Mouse (Mus musculus) adrenal gland, adult 2 months (tissue): ENCODE measurements around the gene Hmgb1. TPM values are rescaled to one million over a fixed set of nuclear protein-coding genes. Genes with fewer than 3 reads are reported as not detected.

Experiments used
- DNase-seq: peaks from one replicate; pipeline ENCODE4 v3.0.0; 2021
- polyA plus RNA-seq: library from polyadenylated mRNA; depleted of rRNA; stranded (reverse); fragments of >200 nt; gene quantifications from 2 replicates; pipeline ENCODE4 v1.2.3, GENCODE M21; 2012
- total RNA-seq, 2 experiments: library from RNA; stranded (reverse); gene quantifications; 2 replicates each; pipeline ENCODE4 v1.2.3; 2021

The Hmgb1 gene
- total and polyA plus RNA-seq, 3 experiments = 7.5 to 135 (median 128) TPM

DNA sequence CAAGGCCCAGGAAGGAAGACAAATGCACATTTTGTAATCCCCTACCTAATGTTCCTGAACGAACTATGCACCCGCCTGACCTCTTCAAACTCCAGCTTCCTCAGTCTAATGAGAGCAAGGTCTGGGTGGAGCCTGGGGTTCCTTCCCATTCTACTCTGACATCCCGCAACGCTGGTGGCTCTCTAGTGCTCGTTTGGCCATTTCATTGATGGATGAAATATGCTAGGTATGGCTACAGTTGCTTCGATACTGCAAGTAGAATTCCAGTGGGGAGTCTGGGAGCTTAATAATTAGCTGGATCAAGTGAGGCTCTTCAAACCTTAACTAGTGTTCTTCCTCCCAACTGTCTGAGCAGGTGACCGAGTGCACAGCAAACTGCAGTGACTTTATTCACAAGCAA is 163.2 kb downstream of the Hmgb1 start:
- DNase-seq = no peak

DNA sequence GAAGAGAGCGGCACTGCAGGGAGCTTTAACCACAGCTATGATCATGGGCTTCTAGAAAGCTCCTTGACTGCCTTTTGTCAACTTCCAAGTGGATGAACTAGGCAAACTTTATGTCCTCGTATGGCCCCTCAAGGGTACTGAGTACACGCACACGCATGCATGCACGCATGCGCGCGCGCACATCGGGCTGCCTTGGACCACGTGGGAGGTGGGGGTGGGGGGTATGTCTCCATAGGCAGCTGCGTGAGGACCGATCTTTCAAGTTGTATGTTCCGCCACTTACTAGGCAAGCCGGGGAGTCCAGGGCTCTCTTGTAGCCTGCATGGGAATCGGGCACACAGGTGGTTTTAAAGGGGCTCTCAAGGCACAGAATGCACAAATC is 163.6 kb downstream of the Hmgb1 start:
- DNase-seq = no peak

DNA sequence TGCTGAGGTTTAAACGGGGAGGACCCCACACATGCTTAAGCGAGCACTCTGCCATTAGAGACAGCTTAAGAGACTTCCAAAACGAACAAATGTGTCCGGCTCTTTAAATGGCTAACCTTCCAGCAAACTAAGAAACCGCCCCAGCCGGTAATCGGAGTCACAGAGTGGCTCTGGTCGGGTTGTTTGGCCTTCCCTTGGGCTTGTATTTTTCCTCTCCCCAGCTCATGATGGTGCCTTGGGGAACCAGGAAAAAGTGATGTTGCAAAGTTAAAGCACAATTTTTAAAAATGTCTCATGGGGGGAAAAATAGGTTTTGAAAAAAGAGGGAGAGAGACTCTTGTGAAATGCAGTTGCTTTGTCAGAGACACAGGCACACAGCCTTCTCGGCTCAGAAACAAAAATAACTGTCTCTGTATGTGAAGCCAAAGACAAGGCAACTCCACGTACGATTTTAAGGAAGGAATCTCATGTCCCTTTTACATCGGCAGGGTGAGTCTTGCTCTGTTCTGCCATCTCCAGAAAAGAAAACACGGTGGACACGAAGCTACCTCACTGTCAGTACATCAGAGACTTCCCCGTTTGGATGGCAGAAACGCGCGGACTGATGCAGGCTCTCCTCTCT is 164.1 kb downstream of the Hmgb1 start:
- peak; percentile 57 for DNase-seq

DNA sequence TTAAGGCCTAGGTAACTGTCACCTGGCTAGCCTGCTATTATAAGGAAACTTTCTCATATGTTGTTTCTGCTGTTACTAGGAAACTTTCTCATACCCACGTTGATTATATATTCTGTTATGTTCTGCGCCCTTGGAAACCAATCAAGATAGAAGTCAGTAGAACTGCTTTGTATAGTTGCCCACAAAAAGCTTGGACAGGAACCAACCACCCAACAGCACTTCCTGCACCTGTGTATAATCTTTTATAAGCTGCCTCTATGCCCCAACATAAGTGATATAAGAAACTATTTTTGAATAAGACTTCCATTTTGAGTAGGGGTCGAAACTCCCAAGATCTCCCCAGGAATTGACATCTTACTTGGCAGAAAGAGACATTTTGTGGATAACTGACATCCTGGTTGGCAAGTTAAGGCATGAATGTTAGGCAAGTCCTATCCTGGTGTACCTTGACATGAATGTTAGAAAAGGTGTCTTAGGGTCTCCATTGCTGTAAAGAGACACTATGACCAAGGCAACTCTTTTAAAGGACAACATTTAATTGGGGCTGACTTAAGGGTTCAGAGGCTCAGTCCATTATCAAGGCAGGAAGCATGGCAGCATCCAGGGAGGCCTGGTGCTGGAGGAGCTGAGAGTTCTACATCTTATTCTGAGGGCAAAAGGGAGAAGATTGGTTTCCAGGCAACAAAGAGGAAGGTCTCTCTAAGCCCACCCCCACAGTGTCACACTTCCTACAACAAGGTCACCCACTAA is 166.4 kb downstream of the Hmgb1 start:
- DNase-seq = no peak

DNA sequence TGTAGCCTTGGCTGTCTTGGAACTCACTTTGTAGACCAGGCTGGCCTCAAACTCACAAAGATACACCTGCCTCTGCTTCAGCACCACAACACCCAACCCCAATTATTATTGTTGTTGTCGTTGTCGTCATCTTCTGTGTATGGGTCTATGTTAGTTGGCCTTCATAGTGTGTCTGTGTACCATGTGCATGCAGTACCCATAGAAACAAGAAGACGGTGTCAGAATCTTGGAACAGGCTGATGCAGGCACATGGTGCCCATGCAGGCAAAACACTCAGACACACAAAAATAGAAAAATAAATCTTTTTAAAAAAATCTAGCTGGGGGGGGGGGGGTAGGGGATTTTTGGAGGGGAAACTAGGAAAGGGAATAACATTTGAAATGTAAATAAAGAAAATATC is 167.1 kb downstream of the Hmgb1 start:
- no peak for DNase-seq

DNA sequence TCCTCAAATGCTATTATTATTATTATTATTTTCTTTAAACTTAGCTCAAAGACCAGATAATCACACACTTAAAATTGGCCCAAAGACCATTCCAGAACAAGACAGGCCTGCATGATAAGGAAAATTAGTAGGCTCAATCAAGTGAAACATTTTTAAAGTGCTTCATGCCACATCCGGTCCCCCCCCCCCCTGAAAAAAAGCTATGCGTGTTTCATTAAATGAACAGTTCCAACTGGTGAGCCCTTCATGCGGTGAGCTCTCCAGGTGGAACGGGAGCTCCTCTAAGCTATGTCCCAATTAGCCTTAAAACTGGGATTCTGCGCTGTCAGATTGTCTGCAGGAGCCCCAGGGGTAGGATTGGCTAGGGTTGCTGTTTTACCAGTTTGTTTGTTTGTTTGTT is 168.0 kb downstream of the Hmgb1 start:
- no peak for DNase-seq

DNA sequence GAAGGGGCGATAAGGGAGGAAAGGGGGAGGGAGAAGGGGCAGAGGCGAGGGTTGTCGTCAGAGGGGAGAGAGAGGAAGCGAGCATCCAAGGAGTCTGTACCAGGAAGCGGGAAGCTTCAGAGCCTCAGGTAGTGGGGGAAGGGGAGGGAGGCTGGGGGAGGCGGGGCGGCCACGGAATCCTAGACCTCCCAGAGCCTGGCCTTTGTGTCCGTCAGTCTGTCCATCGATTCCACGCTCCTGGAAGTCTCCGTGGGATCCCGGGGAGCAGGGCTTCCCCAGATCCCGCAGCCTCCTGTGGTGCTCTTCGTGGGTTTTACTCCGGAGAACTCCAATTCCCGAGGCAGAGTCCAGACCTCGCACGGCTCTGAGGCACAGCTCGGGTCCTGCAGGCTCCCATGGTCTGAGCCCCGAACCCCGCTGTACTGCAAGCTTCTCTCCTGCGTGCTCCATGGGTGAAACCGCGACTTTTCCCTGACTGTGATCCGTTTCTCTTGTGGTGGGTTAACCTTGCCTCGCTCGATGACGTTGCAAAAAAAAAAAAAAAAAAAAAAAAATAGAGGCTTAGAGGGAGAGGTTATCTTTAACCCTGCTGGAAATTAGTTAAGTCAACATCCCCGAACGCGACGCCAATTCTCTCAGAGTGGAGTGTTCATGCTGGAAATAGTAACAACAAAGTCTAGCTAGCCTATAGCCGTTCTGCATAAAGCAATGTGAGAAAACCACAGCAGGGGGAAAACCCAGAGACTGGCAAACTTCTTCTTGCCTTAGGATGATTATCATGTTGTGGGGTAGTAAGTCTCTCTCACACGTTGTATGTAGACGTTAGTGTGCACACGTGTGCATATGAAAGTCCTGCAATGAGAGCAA is 168.7 kb downstream of the Hmgb1 start:
- DNase-seq = peak; percentile 47

DNA sequence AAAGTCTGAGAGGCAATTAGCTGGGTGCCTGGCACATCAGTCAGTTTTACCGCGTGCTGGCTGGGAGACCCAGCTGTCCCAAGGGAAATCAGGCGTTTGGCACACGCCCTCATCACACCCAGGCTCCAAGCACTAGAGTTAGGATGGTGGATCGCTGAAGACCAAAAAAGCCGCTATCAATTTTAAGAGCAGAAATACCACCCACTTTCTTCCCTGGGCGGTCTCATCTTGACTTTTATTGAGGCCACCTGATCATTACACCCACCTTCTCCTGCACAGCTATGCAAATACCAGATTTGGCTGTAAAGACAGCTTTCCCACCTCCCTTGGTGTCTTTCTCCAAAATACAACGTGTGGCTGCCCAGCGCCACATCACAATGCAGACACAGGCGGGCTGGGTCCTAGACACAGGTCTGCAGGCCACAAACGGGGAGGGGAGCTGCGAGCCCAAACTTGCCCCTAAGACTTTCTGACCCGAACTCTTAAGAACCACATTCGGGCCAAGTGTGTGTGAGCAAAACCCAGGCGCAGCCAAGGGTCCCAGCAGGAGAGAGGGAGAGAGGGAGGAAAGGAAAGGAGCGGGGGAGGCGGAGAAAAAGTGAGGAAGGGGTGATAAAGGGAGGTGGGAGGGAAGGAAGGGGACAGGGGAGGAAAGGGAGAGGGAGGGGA is 169.6 kb downstream of the Hmgb1 start:
- DNase-seq = peak; percentile 12

DNA sequence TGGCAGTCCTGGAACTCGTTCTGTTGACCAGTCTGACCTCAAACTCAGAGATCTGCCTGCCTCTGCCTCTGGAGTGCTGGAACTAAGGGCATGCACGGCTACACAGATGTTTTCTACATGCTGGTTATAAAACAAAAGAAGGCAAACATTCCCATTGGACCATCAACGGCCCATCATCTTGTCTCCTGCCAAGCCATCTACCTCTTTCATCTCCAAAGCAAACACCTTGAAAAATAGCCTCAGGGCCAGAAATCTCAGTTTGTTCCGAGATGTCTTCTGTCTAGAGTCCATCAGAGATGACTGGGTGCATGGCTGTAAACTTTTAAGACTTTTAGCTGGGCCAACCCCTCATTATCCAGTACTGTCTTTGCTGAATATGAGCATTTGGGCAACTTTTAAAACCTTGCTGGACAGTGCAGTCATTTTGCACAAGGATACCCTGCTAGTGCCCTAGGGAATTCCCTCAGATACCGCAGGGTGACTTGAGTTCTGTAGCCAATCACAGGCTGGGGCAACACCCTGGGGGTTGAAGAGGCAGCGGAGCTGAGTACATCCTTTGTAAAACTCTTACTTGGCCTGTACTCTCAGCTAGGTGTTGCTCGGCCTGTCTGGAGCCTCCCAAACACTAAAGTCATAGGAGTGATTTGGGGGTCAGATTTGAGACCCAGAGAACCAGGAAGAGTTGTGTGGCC is 170.3 kb downstream of the Hmgb1 start:
- no peak for DNase-seq

DNA sequence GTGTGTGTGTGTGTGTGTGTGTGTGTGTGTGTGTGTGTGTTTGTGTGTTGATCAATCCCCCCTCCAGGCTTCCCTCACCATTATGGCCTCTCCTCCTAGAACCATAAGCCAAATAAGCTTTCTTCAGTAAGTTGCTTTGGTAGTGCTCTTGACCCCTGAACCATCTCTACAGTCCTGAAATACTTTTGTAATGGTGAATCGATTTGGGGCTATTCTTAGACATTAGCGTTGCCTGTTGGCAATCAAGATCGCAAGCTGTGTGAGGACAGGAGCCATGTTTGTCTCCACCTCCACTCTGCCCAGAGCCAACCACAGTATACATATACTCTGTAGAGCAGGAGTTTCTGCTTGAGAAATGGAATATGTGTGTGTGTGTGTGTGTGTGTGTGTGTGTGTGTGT is 175.2 kb downstream of the Hmgb1 start:
- DNase-seq = no peak

DNA sequence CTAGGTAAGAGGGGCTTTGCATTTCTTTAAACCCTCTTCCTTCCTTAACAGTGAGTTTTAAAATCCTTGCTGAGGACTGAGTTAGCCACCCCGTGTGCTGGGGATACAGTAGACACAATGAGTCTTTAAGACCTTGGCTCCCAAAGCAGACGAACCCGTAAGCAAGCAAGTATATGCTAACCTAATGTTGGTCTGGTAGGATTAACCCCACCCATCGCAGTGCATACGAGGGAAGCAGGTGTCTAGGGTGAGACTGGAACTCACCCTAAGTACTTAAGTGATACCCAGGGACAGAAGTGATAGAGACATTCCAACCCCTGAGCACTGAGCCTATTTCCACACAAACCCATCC is 177.0 kb downstream of the Hmgb1 start:
- DNase-seq = no peak

DNA sequence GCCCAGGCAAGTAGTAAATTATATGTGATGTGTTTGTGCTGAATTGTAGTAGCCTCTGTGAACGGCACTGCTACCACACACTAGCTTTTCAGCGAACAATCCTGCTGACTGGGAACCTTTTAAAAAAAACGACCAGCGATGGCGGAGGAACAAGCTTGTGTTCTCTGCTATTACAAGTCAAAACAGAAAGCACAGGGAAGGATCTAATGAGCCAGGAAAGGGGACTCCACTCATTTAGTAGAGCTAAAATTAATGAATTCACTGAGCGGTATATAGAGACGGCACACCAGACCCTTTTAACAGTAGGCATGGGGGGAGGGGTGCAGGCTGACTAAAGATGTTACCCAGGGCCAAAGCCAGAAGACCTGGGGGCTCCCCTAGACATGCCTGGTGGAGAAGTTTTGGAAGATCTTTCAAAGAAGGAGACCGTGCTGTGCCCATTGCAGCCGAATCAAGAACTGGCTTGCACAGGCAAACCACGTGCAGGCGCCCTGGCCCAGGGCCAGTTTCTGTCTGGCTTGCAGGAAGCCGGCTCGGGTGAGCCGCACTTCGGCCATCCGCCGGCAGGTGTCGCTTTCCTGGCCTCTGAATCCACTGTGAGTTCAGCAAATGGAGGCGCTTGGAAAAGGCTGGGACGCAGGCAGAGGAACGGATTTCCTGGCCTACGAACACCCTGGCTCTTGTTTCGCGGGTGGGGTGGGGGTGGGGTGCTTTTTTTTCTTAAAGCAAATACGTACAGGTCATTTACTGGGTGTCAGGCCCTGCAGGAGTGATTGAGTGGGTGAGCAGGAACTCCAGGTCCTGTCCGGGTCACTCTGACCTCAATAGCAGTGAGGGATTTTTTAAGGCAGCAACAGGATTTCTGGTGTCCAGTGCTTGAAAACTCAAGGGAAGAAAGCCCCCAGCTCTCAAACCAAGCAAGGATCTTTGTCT is 177.7 kb downstream of the Hmgb1 start:
- DNase-seq = peak; percentile 99

DNA sequence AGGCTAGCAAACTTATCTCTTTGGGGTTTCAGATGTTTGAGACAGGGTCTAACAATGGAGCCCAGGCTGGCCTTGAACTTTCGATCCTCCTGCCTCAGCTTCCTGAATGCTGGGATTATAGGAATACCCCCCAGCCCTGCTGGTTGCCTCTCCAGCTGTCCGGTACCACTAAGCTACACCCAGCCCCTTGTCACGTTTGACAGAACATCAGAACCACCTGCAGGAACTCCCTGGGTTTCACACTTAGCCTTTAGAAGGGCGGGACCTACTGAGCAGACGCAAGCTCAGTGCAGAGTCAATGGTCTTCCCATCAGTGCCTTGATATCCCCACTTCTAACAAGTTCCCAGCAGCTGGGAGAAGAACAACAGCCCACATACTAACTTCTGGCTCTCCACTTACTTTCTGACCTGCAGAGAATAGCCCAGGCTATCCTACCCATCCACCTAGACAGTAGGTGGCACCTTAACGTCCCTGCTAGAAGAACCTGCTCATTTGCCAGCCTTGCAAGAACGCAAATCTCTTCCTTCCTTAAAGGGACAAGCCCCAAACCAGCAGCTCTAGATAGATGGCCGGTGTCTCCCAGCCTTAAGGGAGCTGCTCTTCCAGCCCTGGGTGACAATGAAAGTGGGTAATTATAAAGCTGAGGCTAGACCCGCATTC is 178.5 kb downstream of the Hmgb1 start:
- DNase-seq = no peak

DNA sequence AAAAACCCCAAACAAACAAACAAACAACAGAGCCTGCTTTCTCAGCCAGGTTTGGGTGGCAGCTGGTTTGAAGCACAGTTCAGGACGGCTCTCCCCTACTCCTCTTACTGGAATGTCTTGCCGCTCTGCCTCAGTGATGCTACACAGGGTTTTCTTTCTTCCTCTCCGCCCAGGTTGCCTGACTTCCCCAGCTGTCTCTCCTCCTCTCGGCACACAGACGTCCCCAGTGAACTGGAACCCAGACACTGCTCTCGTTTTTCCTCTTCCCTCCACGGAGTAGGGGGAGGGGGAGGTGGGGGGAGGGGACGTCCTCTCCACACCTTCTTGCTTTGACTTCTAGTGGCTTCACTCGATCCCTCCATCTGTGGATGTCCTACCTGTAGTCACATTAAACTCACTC is 179.2 kb downstream of the Hmgb1 start:
- no peak for DNase-seq

DNA sequence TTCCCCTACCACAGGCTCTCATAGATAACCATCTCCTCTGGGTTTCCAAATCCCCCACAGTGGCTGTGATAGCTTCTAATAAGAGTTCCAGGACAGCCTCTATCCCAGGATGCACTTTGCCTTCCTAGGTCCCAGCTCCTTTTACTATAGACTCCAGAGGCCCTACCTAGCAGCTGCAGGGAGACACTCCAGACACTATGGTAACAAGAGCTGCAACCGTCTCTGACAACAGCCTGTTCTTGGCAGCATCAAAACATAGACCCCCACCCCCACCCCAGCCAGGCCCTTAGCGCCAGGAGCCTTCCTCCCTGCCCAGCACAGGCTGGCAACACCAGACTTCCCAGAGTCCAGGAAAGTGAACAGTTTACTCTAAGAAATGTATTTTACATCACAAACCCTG is 181.2 kb downstream of the Hmgb1 start:
- no peak for DNase-seq

DNA sequence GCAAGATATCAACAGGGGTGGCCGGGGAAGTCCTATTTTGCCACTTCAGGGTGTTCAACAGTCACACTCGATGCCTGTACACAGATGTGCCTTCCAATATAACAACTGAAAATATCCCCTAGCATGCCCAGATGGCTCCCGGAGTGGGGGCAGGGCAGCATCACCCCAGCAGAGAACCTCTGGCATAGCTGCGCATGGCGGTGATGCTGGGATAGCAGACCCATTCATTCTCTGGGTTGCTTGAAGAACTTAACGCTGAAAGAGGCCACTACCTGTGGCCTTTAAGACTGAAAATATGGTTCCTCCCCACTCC is 181.5 kb downstream of the Hmgb1 start:
- DNase-seq = no peak

DNA sequence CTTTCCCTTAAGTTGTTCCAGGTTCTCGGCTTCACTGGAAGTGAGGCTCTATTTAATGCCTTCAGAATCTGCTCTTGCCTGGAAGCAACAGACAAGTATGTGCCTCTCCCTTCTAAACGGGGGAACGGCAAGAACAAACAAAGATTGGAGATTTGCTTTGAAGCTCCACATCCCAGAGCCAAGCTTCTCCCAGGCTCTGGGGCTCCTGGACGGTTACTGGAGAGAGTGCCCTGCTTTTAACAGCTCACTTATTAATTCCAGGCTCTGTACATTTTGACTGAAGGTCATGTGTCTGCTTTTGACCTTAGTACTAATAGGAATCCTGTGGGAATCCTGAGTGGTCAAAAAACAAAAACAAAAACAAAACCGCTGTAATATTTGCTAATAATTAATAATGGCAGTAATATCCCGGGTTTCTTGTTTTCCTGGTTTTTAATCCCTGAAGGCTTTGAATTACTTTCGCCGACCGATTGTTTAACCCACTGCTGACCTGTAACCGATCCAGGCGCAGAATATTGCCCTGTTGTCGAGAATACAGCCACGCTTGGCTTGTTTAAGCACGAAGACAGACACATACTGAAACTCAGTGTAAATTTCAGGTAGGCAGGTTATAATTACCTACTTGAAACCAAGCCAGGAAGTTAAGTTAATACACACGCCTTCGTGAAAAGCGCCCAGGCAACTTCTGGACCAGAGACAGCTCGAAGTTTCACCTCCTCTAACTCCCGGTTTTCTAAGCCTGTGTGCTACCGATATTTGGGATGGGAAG is 182.1 kb downstream of the Hmgb1 start:
- no peak for DNase-seq

DNA sequence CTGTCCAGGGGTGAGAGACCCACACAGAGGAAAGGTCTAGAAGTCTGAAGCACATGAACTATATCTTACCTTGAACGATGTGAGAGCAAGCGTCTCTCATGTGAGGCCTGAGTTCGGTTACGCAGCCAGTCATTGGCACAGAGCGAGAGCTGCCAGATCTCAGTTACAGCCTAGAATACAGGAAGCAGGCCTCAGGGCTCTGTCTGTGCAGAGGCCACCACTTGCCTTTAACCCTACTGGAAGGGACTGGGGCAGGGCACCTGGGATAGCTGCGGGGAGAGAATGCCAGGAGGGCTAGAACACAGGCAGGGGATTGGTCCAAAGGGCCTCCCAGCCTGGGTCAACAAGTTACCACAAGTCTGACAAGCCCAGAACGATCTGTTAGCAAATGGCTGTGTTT is 184.5 kb downstream of the Hmgb1 start:
- DNase-seq = peak; percentile 20

DNA sequence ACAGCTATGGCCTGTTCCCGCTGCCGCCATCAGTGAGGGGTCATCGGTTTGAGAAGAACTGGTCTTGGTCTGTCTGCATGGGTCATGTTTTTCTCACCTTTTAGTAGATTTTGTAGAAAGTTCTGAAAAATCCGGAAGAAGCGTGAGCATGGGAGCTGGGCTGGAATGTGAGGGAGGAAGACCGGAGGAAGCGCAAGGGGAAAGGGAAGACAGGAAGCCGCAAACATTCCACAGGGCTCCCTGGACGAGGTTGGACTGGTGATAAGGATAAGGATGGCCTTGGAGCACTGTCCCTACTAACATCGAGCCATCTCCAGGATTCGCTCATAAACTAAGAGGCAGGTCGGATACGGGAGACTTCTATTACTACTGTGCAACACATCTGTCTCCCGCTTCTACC is 185.8 kb downstream of the Hmgb1 start:
- no peak for DNase-seq

DNA sequence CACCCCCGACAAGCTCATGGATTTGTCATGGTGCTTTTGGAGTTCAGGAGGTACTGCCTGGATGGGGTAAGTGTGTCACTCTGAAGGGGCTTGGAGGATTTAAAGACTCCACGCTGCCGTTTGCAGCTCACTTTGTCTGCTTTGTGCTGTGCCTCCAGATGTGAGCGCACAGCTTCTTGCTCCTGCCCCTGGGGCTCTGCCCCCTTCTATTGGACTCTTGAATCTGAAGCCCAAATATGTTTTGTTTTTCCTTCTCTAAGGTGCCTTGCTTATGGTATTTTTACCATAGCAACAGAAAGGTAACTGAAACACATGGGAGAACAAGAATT is 187.6 kb downstream of the Hmgb1 start:
- no peak for DNase-seq
